Mouse (Mus musculus): ENCODE measurements around the gene Krtap4-1.
"Not testable (repeated sequence)": the region's sequence is repeated elsewhere in the genome, so short reads cannot be mapped to it uniquely, and the experiment has no call there.

DNA sequence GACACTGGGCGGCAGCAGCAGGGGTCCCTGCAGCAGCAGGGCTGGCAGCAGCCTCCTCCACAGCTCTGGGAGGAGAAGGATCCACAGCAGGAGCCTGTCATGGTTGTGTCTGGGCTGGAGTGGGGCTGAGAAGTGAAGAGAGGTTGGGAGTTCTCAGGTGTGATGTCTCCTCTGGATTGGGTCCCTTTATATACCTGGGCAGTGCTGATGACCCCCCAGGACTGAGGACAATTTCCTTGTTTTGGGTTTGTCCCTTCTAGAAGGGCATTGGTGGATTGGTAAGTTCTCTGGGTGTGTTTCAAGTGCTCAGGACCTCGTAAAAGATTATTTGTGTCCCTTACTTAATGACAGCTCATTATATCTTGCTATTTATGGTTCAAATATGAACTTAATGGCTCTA lies 17.9 kb downstream of the Krtap4-1 start, which contains the start of gene Gm11937:
- TF ChIP-seq CTCF (IDR thresholded peaks at IDR 0.05; ENCODE audit: control insufficient read depth, insufficient read depth, insufficient read length); MYOG (IDR thresholded peaks at IDR 0.05; ENCODE audit: control insufficient read depth, extremely low read depth, insufficient read length); USF1 (IDR thresholded peaks at IDR 0.05; ENCODE audit: low read depth): not testable (repeated sequence)
